Mouse (Mus musculus) retina, postnatal 7 days (tissue): ENCODE results near the gene Fbxl5.

ENCODE experiments used
- DNase-seq: peaks from one replicate; pipeline ENCODE4 v3.0.0-alpha.2; 2012; ENCODE audit warnings: low read depth, low spot score

The Fbxl5 gene

GRCm38 (mm10) chr5:43821538-43821937 lies at the start of gene Fbxl5:
Fbxl5 (minus strand) TSS chr5:43821638.
- DNase-seq = no peak

GRCm38 (mm10) chr5:43868711-43869600 lies 47.5 kb upstream of the Fbxl5 start:
- DNase-seq = no peak

- DNase-seq = no peak
Observed at GRCm38 (mm10) chr5:43868253-43868652, 46.8 kb upstream of the Fbxl5 start, which contains the start of gene Cd38. Cd38 (plus strand) TSS chr5:43868553.

- no peak for DNase-seq
Observed at GRCm38 (mm10) chr5:43865316-43865715, 43.9 kb upstream of the Fbxl5 start.

GRCm38 (mm10) chr5:43863642-43864041 lies 42.2 kb upstream of the Fbxl5 start:
- no peak for DNase-seq

GRCm38 (mm10) chr5:43860670-43861431 lies 39.4 kb upstream of the Fbxl5 start:
- no peak for DNase-seq

GRCm38 (mm10) chr5:43860096-43860495 lies 38.7 kb upstream of the Fbxl5 start:
- no peak for DNase-seq

GRCm38 (mm10) chr5:43859663-43860062 lies 38.2 kb upstream of the Fbxl5 start:
- no peak for DNase-seq

GRCm38 (mm10) chr5:43855769-43856168 lies 34.3 kb upstream of the Fbxl5 start:
- no peak for DNase-seq

GRCm38 (mm10) chr5:43853868-43854488 lies 32.5 kb upstream of the Fbxl5 start:
- no peak for DNase-seq

GRCm38 (mm10) chr5:43853096-43853867 lies 31.8 kb upstream of the Fbxl5 start:
- DNase-seq = no peak

- no peak for DNase-seq
Observed at GRCm38 (mm10) chr5:43848275-43848674, 26.8 kb upstream of the Fbxl5 start.

GRCm38 (mm10) chr5:43847555-43847954 lies 26.1 kb upstream of the Fbxl5 start:
- DNase-seq = no peak

- DNase-seq = no peak
Observed at GRCm38 (mm10) chr5:43846227-43846626, 24.8 kb upstream of the Fbxl5 start.

- no peak for DNase-seq
Observed at GRCm38 (mm10) chr5:43845646-43846045, 24.2 kb upstream of the Fbxl5 start.

- no peak for DNase-seq
Observed at GRCm38 (mm10) chr5:43845083-43845482, 23.6 kb upstream of the Fbxl5 start.

GRCm38 (mm10) chr5:43842576-43843155 lies 21.2 kb upstream of the Fbxl5 start:
- no peak for DNase-seq

- no peak for DNase-seq
Observed at GRCm38 (mm10) chr5:43842011-43842285, 20.5 kb upstream of the Fbxl5 start.

- DNase-seq = peak; percentile 58
Observed at GRCm38 (mm10) chr5:43841144-43842010, 19.9 kb upstream of the Fbxl5 start.

GRCm38 (mm10) chr5:43837372-43837771 lies 15.9 kb upstream of the Fbxl5 start:
- peak; percentile 23 for DNase-seq
